Mouse (Mus musculus): Measurements from ENCODE around the gene Syt9. TPM values are rescaled to one million over a fixed set of nuclear protein-coding genes. Genes with fewer than 3 reads are reported as not detected.
A peak's percentile ranks its signal among the peaks of the same experiment; 100 is the strongest.

Gene Syt9
- polyA plus RNA-seq, 1 experiment from 2014 or later, result 6.4 TPM

DNA sequence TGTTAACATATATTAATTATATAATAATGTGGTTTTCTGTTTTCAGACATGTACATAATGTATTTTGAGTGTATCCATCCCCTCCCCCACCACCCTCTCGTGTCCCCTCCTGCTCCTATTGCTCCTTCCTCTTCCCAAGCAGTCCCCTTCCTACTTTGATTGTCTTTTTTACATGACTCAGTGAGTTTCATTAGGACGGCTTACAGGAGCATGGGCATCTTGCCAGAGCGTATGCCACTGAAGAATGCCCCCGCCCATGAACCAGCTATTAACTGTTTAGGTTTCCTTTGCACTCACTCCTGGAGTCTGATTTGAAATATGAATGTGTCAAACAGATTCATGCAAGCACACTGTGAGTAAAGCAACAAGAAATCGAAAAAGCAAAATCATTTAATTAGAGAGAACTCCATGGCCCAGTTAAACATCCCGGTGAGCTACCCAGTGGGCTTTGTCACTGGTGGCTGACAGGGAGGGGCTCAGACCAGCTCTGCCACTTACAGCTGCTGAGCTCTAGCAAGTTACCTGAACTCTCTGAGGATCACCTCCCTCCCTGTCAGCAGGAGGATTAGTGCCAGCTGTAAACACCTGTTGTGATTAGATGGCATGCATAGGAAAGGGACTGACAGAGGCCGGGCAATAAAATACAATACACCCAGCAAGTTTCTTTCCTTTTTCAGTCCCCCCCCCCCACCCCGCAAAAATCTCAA is 146.3 kb downstream of the Syt9 start:
- H3K36me3 ChIP-seq (ENCODE audit: control insufficient read depth, insufficient read depth, low read length), result no peaks in the 10 kb centered on the region
- no peaks in the 10 kb centered on the region for H3K9me3 ChIP-seq (ENCODE audit: control insufficient read depth, low read length)
- H3K4me3 ChIP-seq (ENCODE audit: low read depth, low read length), result no peak overlapping the region
- 40% methylated on average over 8 of the region's 8 CpGs for WGBS
- ATAC-seq (ENCODE audit: low read depth) (peak; percentile 87), DNase-seq (ENCODE audit: low spot score) (peak; percentile 79)
- no peak overlapping the region for H3K4me2 ChIP-seq (ENCODE audit: low read depth, low read length)
- peaks cover 9% of the 10 kb centered on the region for H3K4me1 ChIP-seq (ENCODE audit: control insufficient read depth, insufficient read depth, low read length)
- H3K9ac ChIP-seq (ENCODE audit: low read depth, low read length), result no peak overlapping the region
- no peaks in the 10 kb centered on the region for H3K27me3 ChIP-seq (replicated peaks; ENCODE audit: control insufficient read depth, insufficient read depth, low read length)
- no peak overlapping the region for H3K27ac ChIP-seq (replicated peaks; ENCODE audit: low read depth, low read length)

DNA sequence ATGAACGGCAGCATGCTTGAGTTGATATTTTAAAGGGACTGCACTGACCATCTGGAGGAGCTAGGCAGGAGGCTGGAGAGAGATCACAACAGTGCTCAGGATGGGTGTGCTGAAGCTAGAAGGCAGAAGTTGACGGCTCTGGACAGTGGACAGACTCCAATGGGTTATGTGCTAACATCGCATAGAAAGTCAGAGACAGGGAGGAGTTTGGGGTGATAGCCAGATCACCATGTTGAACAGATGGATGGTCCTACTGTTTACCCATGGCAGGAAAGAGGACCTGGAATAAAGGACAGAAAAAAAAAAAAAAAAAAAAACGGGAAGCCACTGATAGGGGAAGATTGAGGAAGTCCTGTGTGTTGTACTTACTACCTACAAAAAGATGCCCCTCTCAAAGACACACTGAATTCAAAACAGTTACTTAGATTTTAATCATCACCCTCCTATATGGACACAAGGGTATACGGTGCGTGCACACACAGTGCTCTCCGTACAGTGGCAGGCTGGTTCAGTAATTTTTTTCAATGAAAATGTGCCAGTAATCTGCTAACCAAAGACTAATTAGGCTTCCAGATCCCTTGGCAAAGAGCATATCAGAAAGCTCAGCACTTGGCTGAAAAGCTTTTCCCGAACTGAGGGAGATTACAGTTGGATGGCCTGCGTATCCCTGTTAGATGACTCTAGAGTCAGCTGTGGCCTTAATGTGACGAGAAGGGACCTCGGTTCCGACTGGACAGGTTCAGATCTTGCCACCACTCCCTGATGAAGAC is 148.9 kb downstream of the Syt9 start:
- no peak overlapping the region for H3K27ac ChIP-seq (replicated peaks; ENCODE audit: low read depth, low read length)
- no peaks in the 10 kb centered on the region for H3K36me3 ChIP-seq (ENCODE audit: control insufficient read depth, insufficient read depth, low read length)
- H3K9me3 ChIP-seq (ENCODE audit: control insufficient read depth, low read length), result no peaks in the 10 kb centered on the region
- DNase-seq (ENCODE audit: low spot score) (no peak), ATAC-seq (ENCODE audit: low read depth) (no peak)
- no peak overlapping the region for H3K4me2 ChIP-seq (ENCODE audit: low read depth, low read length)
- peaks cover 9% of the 10 kb centered on the region for H3K4me1 ChIP-seq (ENCODE audit: control insufficient read depth, insufficient read depth, low read length)
- H3K4me3 ChIP-seq (ENCODE audit: low read depth, low read length), result no peak overlapping the region
- no peak overlapping the region for H3K9ac ChIP-seq (ENCODE audit: low read depth, low read length)
- WGBS, result 91% methylated on average over 11 of the region's 12 CpGs
- no peaks in the 10 kb centered on the region for H3K27me3 ChIP-seq (replicated peaks; ENCODE audit: control insufficient read depth, insufficient read depth, low read length)

DNA sequence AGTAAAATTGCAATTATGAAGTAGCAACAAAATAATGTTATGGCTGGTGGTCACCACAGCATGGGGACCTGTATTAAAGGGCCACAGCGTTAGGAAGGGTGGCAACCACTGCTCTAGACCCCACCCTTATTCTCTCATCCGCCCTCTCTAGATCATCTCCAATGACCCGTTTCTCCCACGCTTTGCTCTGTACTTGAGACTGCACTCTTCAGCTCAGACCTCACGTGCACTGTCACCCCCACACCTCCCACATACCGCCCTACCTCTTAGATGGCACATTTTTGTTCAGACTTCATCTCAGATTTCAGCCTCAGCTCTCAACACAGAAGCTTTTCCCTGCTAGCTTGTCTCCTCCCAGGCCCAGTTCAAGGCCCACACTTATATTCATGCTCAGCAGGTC is 150.9 kb downstream of the Syt9 start:
- no peak for ATAC-seq (ENCODE audit: low read depth)
- Histone ChIP-seq H3K27me3 (replicated peaks; ENCODE audit: control insufficient read depth, insufficient read depth, low read length) (no peaks in the 10 kb centered on the region), H3K36me3 (ENCODE audit: control insufficient read depth, insufficient read depth, low read length) (no peaks in the 10 kb centered on the region), H3K9me3 (ENCODE audit: control insufficient read depth, low read length) (no peaks in the 10 kb centered on the region), H3K4me3 (ENCODE audit: low read depth, low read length) (no peak overlapping the region), H3K9ac (ENCODE audit: low read depth, low read length) (no peak overlapping the region), H3K27ac (replicated peaks; ENCODE audit: low read depth, low read length) (no peak overlapping the region), H3K4me2 (ENCODE audit: low read depth, low read length) (no peak overlapping the region), H3K4me1 (ENCODE audit: control insufficient read depth, insufficient read depth, low read length) (peaks cover 9% of the 10 kb centered on the region)
- no peak for DNase-seq (ENCODE audit: low spot score)
- WGBS, result 69% methylated on average over 6 of the region's 6 CpGs

DNA sequence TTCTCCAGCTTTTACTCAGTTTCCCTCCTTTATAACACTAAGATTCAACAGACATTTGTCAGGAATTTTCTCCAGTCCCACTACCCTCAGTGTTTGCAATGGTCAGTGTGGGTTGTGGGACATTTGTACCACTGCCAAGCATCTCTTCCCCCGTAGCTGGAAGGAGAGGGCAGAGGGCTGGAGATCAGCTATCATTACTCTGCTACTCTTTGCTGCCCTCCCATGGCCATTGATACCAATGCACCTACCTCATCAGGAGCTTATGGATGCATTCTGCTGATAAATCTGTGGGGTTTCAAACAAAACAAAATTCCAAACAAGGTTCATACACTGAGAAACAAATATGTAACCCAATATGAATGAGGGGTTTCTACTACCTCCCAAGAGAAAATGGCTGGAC is 155.8 kb downstream of the Syt9 start:
- Histone ChIP-seq H3K27me3 (replicated peaks; ENCODE audit: control insufficient read depth, insufficient read depth, low read length) (no peaks in the 10 kb centered on the region), H3K36me3 (ENCODE audit: control insufficient read depth, insufficient read depth, low read length) (no peaks in the 10 kb centered on the region), H3K9me3 (ENCODE audit: control insufficient read depth, low read length) (0 out of 2 replicates have a peak, but pooled peaks cover 4% of the 10 kb centered on the region), H3K27ac (replicated peaks; ENCODE audit: low read depth, low read length) (no peak overlapping the region), H3K4me2 (ENCODE audit: low read depth, low read length) (no peak overlapping the region), H3K4me3 (ENCODE audit: low read depth, low read length) (no peak overlapping the region), H3K9ac (ENCODE audit: low read depth, low read length) (no peak overlapping the region), H3K4me1 (ENCODE audit: control insufficient read depth, insufficient read depth, low read length) (no peaks in the 10 kb centered on the region)
- DNase-seq (ENCODE audit: low spot score) (peak; percentile 33), ATAC-seq (ENCODE audit: low read depth) (no peak; the same call in 1 of the 2 replicates)
- WGBS, result 10% methylated on average over 1 of the region's 1 CpGs

DNA sequence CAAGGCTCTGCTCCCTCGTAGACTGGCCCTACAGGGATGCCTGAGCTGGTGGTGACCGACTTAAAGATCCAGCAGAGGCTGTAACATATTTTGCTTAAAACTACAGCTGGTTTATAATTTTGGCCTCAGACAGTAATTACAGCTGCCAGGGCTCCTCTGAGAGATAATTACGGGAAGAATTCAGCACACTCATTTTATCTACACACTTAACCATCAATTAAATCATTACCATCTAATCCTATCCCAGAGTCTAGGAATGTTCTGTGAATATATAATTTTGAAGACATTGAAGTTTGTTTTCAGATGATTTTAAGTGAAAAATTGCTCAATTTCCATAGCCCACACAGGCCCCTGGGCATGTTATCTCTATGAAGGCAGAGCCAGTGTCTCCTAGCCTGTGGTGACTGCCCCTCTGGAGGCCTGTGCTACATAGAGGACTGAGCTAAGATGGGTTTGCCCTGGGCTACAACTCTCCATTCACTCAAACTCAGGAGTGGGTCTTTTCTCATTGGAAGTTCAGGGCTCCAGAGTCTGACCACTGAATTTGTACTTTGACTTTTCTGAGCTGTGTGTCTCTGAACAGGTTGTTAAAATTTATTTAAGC is 157.7 kb downstream of the Syt9 start:
- ATAC-seq (ENCODE audit: low read depth) (peak; percentile 50; the same call in 1 of the 2 replicates), DNase-seq (ENCODE audit: low spot score) (peak; percentile 17)
- no peak overlapping the region for H3K4me2 ChIP-seq (ENCODE audit: low read depth, low read length)
- WGBS, result 47% methylated on average over 3 of the region's 3 CpGs
- no peak overlapping the region for H3K4me3 ChIP-seq (ENCODE audit: low read depth, low read length)
- no peak overlapping the region for H3K9ac ChIP-seq (ENCODE audit: low read depth, low read length)
- no peaks in the 10 kb centered on the region for H3K36me3 ChIP-seq (ENCODE audit: control insufficient read depth, insufficient read depth, low read length)
- 0 out of 2 replicates have a peak, but pooled peaks cover 6% of the 10 kb centered on the region for H3K9me3 ChIP-seq (ENCODE audit: control insufficient read depth, low read length)
- H3K27me3 ChIP-seq (replicated peaks; ENCODE audit: control insufficient read depth, insufficient read depth, low read length), result no peaks in the 10 kb centered on the region
- no peak overlapping the region for H3K27ac ChIP-seq (replicated peaks; ENCODE audit: low read depth, low read length)
- no peaks in the 10 kb centered on the region for H3K4me1 ChIP-seq (ENCODE audit: control insufficient read depth, insufficient read depth, low read length)

DNA sequence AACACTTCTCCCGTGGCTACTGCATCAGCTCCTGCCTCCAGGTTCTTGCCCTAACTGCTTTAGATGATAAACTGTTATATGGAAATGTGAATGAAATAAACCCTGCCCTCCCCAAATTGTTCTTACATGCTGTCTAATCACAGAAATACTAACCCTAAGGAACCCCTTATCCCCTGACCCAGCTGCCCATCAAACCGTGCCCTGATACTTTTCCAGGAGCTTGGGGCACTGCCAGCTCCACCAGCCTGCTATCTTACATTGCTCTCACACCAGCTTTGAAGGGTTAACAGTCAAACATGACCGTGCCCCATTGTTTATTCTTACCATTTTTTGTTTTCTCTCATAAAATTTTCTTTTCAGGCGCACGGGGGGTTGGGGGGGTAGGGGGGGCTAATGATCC is 158.8 kb downstream of the Syt9 start:
- Histone ChIP-seq H3K27ac (replicated peaks; ENCODE audit: low read depth, low read length) (no peak overlapping the region), H3K9me3 (ENCODE audit: control insufficient read depth, low read length) (0 out of 2 replicates have a peak, but pooled peaks cover 6% of the 10 kb centered on the region), H3K4me2 (ENCODE audit: low read depth, low read length) (no peak overlapping the region), H3K4me3 (ENCODE audit: low read depth, low read length) (no peak overlapping the region), H3K27me3 (replicated peaks; ENCODE audit: control insufficient read depth, insufficient read depth, low read length) (no peaks in the 10 kb centered on the region), H3K36me3 (ENCODE audit: control insufficient read depth, insufficient read depth, low read length) (no peaks in the 10 kb centered on the region), H3K4me1 (ENCODE audit: control insufficient read depth, insufficient read depth, low read length) (no peaks in the 10 kb centered on the region), H3K9ac (ENCODE audit: low read depth, low read length) (no peak overlapping the region)
- ATAC-seq (ENCODE audit: low read depth), result no peak
- DNase-seq (ENCODE audit: low spot score), result no peak
- 63% methylated on average over 5 of the region's 5 CpGs for WGBS

DNA sequence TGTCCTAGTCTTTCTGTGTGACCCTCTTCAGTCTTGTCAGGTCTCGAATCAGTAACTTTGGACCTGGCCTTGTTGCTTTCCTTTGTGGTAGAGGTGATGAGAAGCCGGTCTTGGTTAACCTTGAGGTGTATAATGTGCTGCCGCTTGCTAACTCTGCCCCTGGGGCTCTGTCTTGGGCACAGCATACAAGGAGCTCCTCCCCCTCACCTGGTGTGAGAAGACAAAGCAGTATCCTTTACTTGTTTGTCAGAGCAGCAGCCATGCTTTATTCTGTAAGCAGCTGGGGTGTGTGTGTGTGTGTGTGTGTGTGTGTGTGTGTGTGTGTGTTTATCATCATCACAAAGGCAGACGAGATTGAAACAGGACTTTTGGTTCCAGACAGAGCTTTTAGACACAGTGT is 164.8 kb downstream of the Syt9 start:
- Histone ChIP-seq H3K4me2 (ENCODE audit: low read depth, low read length) (no peak overlapping the region), H3K27me3 (replicated peaks; ENCODE audit: control insufficient read depth, insufficient read depth, low read length) (no peaks in the 10 kb centered on the region), H3K4me1 (ENCODE audit: control insufficient read depth, insufficient read depth, low read length) (no peaks in the 10 kb centered on the region), H3K36me3 (ENCODE audit: control insufficient read depth, insufficient read depth, low read length) (no peaks in the 10 kb centered on the region), H3K9me3 (ENCODE audit: control insufficient read depth, low read length) (0 out of 2 replicates have a peak, but pooled peaks cover 6% of the 10 kb centered on the region), H3K9ac (ENCODE audit: low read depth, low read length) (no peak overlapping the region), H3K4me3 (ENCODE audit: low read depth, low read length) (no peak overlapping the region), H3K27ac (replicated peaks; ENCODE audit: low read depth, low read length) (no peak overlapping the region)
- DNase-seq (ENCODE audit: low spot score) (no peak), ATAC-seq (ENCODE audit: low read depth) (no peak)
- WGBS, result 90% methylated on average over 4 of the region's 4 CpGs

DNA sequence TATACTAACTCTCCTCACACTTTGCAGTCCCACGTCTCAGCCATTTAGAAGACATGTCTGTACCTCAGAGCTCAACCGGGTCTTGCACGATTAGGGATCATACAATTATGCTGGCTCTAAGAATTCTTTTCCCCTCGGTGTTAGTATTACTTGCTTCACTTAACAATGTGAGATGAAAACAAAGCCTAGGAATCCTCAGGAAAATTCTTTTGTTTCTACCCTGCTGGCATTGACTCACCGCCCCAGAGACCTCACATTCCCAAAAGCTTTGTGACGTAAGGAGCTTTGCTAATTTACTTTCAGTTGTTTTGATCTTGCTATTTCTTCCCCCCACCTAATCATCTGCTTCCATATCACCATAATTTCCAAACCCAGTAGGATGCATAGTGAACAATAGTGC is 166.0 kb downstream of the Syt9 start:
- no peak overlapping the region for H3K4me3 ChIP-seq (ENCODE audit: low read depth, low read length)
- H3K27ac ChIP-seq (replicated peaks; ENCODE audit: low read depth, low read length), result no peak overlapping the region
- H3K9ac ChIP-seq (ENCODE audit: low read depth, low read length), result no peak overlapping the region
- H3K4me2 ChIP-seq (ENCODE audit: low read depth, low read length), result no peak overlapping the region
- H3K36me3 ChIP-seq (ENCODE audit: control insufficient read depth, insufficient read depth, low read length), result no peaks in the 10 kb centered on the region
- no peaks in the 10 kb centered on the region for H3K4me1 ChIP-seq (ENCODE audit: control insufficient read depth, insufficient read depth, low read length)
- ATAC-seq (ENCODE audit: low read depth) (no peak), DNase-seq (ENCODE audit: low spot score) (peak; percentile 2)
- 59% methylated on average over 6 of the region's 6 CpGs for WGBS
- H3K27me3 ChIP-seq (replicated peaks; ENCODE audit: control insufficient read depth, insufficient read depth, low read length), result no peaks in the 10 kb centered on the region
- no peaks in the 10 kb centered on the region for H3K9me3 ChIP-seq (ENCODE audit: control insufficient read depth, low read length)

Data from embryonic facial prominence, embryonic 14.5 days (tissue).